In the genomic region with DNA sequence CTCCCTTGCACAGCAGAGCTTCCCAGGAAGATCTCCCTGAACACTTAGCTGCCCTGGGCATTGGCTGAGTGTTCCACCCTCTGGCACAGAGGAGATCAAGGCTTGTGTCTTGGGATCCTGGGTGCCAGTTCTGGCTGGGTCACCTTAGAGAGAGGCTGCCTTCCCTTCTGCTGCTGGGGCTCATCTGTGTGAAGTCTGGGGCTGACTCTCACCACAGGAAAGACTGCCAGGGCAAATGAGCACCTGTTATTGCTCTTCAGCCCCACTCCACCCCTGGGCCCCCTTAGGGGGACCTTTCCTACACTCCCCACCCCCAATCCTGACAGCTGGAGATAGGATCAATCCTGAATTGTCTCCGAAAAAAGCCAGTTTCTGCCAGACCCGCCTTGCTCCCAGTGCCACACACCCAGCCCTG, we compare ENCODE assay signal across 8 mouse cellular contexts. TPM values are rescaled to one million over a fixed set of nuclear protein-coding genes. Genes with fewer than 3 reads are reported as not detected.
DNase-seq lines count a peak whose midpoint lies in the region; ATAC-seq and TF ChIP-seq lines count a peak whose summit lies in the region.

No protein-coding gene starts in this region.

- H3K36me3 ChIP-seq in heart, embryonic 14.5 days (ENCODE audit: control insufficient read depth, insufficient read depth, low read length), result no peaks in the 10 kb centered on the region
- H3K36me3 ChIP-seq in hindbrain, embryonic 13.5 days, result no peaks in the 10 kb centered on the region
- H3K36me3 ChIP-seq in midbrain, embryonic 13.5 days, result no peaks in the 10 kb centered on the region

- no peaks in the 10 kb centered on the region for H3K9me3 ChIP-seq in heart, embryonic 14.5 days (ENCODE audit: control insufficient read depth, low read length)
- H3K9me3 ChIP-seq in hindbrain, embryonic 13.5 days, result no peaks in the 10 kb centered on the region
- no peaks in the 10 kb centered on the region for H3K9me3 ChIP-seq in midbrain, embryonic 13.5 days

- 27% methylated on average over 2 of the region's 2 CpGs for WGBS in heart, embryonic 14.5 days
- WGBS in bone marrow, adult 2 months, result 46% methylated on average over 2 of the region's 2 CpGs
- 51% methylated on average over 2 of the region's 2 CpGs for WGBS in hindbrain, embryonic 13.5 days
- 55% methylated on average over 2 of the region's 2 CpGs for WGBS in midbrain, embryonic 13.5 days

- H3K27ac ChIP-seq in heart, embryonic 14.5 days (replicated peaks in 1 of 2; ENCODE audit: control insufficient read depth in 1 of 2, insufficient read depth in 1 of 2, low read depth in 2 of 2, low read length in 2 of 2), result no peak overlapping the region
- H3K27ac ChIP-seq in bone marrow, adult 2 months (ENCODE audit: control insufficient read depth, insufficient read depth, low read depth, low read length, poor library complexity), result peak overlapping the region; percentile 76
- H3K27ac ChIP-seq in hindbrain, embryonic 13.5 days, result no peak overlapping the region
- H3K27ac ChIP-seq in midbrain, embryonic 13.5 days, result no peak overlapping the region

- no peak for DNase-seq in heart, postnatal 10 days
- DNase-seq in cerebellum, adult 18-20 months, result no peak
- no peak for DNase-seq in layer of hippocampus, adult 11-12 months (ENCODE audit: low spot score)
- no peak for DNase-seq in urinary bladder, postnatal 36 days (ENCODE audit: low spot score in 2 of 2)

- H3K4me2 ChIP-seq in heart, embryonic 14.5 days (ENCODE audit: low read length), result peak overlapping the region; percentile 90
- H3K4me2 ChIP-seq in hindbrain, embryonic 13.5 days, result peak overlapping the region; percentile 71
- peak overlapping the region; percentile 73 for H3K4me2 ChIP-seq in midbrain, embryonic 13.5 days (replicated peaks)

- H3K4me1 ChIP-seq in heart, embryonic 14.5 days (ENCODE audit: control insufficient read depth in 2 of 2, insufficient read depth in 2 of 2, low read length in 2 of 2), result peaks cover 0 to 17% of the 10 kb centered on the region in 2 experiments; a peak in 3 of 4 replicates
- peaks cover 3% of the 10 kb centered on the region for H3K4me1 ChIP-seq in bone marrow, adult 2 months (ENCODE audit: control insufficient read depth, insufficient read depth, low read length)
- H3K4me1 ChIP-seq in hindbrain, embryonic 13.5 days (replicated peaks), result peaks cover 38% of the 10 kb centered on the region
- peaks cover 18% of the 10 kb centered on the region for H3K4me1 ChIP-seq in midbrain, embryonic 13.5 days (replicated peaks)

- no peak for TF ChIP-seq POLR2A in bone marrow, adult 2 months (IDR thresholded peaks at IDR 0.05; ENCODE audit: borderline replicate concordance, control insufficient read depth, low read depth, low read length)

- ATAC-seq in heart, embryonic 14.5 days (ENCODE audit: insufficient number of reproducible peaks, insufficient read depth, low FRiP score, low read depth), result no peak
- no peak for ATAC-seq in hindbrain, embryonic 13.5 days (ENCODE audit: low FRiP score)
- ATAC-seq in midbrain, embryonic 13.5 days, result no peak

- intact Hi-C loops in heart, postnatal 10 days (cut with DNase I), result no loop called here

- no peaks in the 10 kb centered on the region for H3K27me3 ChIP-seq in heart, embryonic 14.5 days (ENCODE audit: control insufficient read depth, insufficient read depth, low read length)
- peaks cover 27% of the 10 kb centered on the region for H3K27me3 ChIP-seq in hindbrain, embryonic 13.5 days
- H3K27me3 ChIP-seq in midbrain, embryonic 13.5 days, result peaks cover 35% of the 10 kb centered on the region

- no peak for TF ChIP-seq CTCF in bone marrow, adult 2 months (IDR thresholded peaks at IDR 0.05; ENCODE audit: control insufficient read depth, insufficient read depth, low read length)

- peak overlapping the region in 1 of 2 experiments; percentile 76; a peak in 1 of 4 replicates for H3K4me3 ChIP-seq in heart, embryonic 14.5 days (ENCODE audit: control insufficient read depth in 1 of 2, insufficient read depth in 1 of 2, low read depth in 1 of 2, low read length in 2 of 2)
- peak overlapping the region; percentile 57 for H3K4me3 ChIP-seq in bone marrow, adult 2 months (replicated peaks; ENCODE audit: control insufficient read depth, low read depth, low read length)
- H3K4me3 ChIP-seq in hindbrain, embryonic 13.5 days, result peak overlapping the region; percentile 73
- H3K4me3 ChIP-seq in midbrain, embryonic 13.5 days (replicated peaks), result peak overlapping the region; percentile 72

- no peak overlapping the region for H3K9ac ChIP-seq in heart, embryonic 14.5 days (ENCODE audit: low read length)
- peak overlapping the region; percentile 81; the same call in 1 of the 2 replicates for H3K9ac ChIP-seq in hindbrain, embryonic 13.5 days
- H3K9ac ChIP-seq in midbrain, embryonic 13.5 days (replicated peaks), result peak overlapping the region; percentile 72

RNA-seq across cellular contexts. Expression of a gene that starts 1.0 kb away (rescaled TPM):
- 1.8 and 2.5 TPM in 2 replicates for polyA plus RNA-seq in heart, embryonic 14.5 days (2014; fragmentation: Nextera tagmentation; extraction: Ambion mirVana)
- 1 to 10 TPM; 1.9 to 3.0 TPM for total RNA-seq in heart, postnatal 10 days (2021)
- 16.3 and 17.2 TPM in 2 replicates for polyA plus RNA-seq in bone marrow, adult 2 months (2011; ENCODE audit: insufficient read depth, insufficient read length, low replicate concordance, missing spikeins)
- polyA plus RNA-seq in hindbrain, embryonic 13.5 days (2015; fragmentation: Nextera tagmentation; extraction: Ambion mirVana), result 15.3 and 16.3 TPM in 2 replicates
- 10.1 and 10.8 TPM in 2 replicates for polyA plus RNA-seq in midbrain, embryonic 13.5 days (2015; fragmentation: Nextera tagmentation; extraction: Ambion mirVana)

RNA-seq across cellular contexts. Expression of a gene that starts 22.2 kb away (rescaled TPM):
- polyA plus RNA-seq in heart, embryonic 14.5 days (2014; fragmentation: Nextera tagmentation; extraction: Ambion mirVana), result 0.11 and 0.19 TPM in 2 replicates
- not detected for total RNA-seq in heart, postnatal 10 days (2021)
- 0.62 TPM in 1 of 2 replicates, not detected in the other for polyA plus RNA-seq in bone marrow, adult 2 months (2011; ENCODE audit: insufficient read depth, insufficient read length, low replicate concordance, missing spikeins)
- 0.27 TPM in 1 of 2 replicates, not detected in the other for polyA plus RNA-seq in hindbrain, embryonic 13.5 days (2015; fragmentation: Nextera tagmentation; extraction: Ambion mirVana)
- polyA plus RNA-seq in midbrain, embryonic 13.5 days (2015; fragmentation: Nextera tagmentation; extraction: Ambion mirVana), result 0.07 and 0.10 TPM in 2 replicates

RNA-seq across cellular contexts. Expression of a gene that starts 31.8 kb away (rescaled TPM):
- 0.09 TPM in 2 replicates for polyA plus RNA-seq in heart, embryonic 14.5 days (2014; fragmentation: Nextera tagmentation; extraction: Ambion mirVana)
- under 1 TPM; 0.12 to 0.14 TPM for total RNA-seq in heart, postnatal 10 days (2021)
- 2.1 and 4.7 TPM in 2 replicates for polyA plus RNA-seq in bone marrow, adult 2 months (2011; ENCODE audit: insufficient read depth, insufficient read length, low replicate concordance, missing spikeins)
- 0.30 and 0.49 TPM in 2 replicates for polyA plus RNA-seq in hindbrain, embryonic 13.5 days (2015; fragmentation: Nextera tagmentation; extraction: Ambion mirVana)
- polyA plus RNA-seq in midbrain, embryonic 13.5 days (2015; fragmentation: Nextera tagmentation; extraction: Ambion mirVana), result 0.21 and 0.28 TPM in 2 replicates

RNA-seq across cellular contexts. Expression of a gene that starts 57.8 kb away (rescaled TPM):
- polyA plus RNA-seq in heart, embryonic 14.5 days (2014; fragmentation: Nextera tagmentation; extraction: Ambion mirVana), result 5.3 and 7.6 TPM in 2 replicates
- 1 to 10 TPM; 4.2 to 4.6 TPM for total RNA-seq in heart, postnatal 10 days (2021)
- 19.5 and 27.0 TPM in 2 replicates for polyA plus RNA-seq in bone marrow, adult 2 months (2011; ENCODE audit: insufficient read depth, insufficient read length, low replicate concordance, missing spikeins)
- polyA plus RNA-seq in hindbrain, embryonic 13.5 days (2015; fragmentation: Nextera tagmentation; extraction: Ambion mirVana), result 17.3 and 18.4 TPM in 2 replicates
- polyA plus RNA-seq in midbrain, embryonic 13.5 days (2015; fragmentation: Nextera tagmentation; extraction: Ambion mirVana), result 17.8 and 19.0 TPM in 2 replicates
